Mouse (Mus musculus): ENCODE data around the gene Chit1.
A peak's percentile ranks its signal among the peaks of the same experiment; 100 is the strongest.

Chit1 gene

DNA sequence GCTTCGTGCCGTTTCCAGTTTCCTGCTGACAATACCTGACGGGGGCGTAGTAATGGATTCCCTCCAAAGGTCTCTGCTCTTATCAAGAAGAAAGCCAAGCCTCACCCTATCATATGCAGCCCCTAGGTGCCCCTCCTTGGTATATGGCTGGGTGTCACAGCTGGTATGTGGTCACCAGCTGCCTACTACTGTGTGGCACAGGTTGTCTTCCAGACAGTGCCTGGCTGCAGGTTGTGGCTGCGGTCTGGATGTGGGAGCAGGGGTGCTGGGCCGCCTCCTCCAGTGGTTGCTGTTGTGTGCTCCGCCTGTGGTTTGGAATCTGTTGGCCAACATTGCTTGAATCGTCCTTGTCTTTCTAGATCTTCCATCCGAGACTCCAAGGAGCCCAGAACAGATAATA is 39.7 kb downstream of the Chit1 start:
- DNase-seq, result no peak

DNA sequence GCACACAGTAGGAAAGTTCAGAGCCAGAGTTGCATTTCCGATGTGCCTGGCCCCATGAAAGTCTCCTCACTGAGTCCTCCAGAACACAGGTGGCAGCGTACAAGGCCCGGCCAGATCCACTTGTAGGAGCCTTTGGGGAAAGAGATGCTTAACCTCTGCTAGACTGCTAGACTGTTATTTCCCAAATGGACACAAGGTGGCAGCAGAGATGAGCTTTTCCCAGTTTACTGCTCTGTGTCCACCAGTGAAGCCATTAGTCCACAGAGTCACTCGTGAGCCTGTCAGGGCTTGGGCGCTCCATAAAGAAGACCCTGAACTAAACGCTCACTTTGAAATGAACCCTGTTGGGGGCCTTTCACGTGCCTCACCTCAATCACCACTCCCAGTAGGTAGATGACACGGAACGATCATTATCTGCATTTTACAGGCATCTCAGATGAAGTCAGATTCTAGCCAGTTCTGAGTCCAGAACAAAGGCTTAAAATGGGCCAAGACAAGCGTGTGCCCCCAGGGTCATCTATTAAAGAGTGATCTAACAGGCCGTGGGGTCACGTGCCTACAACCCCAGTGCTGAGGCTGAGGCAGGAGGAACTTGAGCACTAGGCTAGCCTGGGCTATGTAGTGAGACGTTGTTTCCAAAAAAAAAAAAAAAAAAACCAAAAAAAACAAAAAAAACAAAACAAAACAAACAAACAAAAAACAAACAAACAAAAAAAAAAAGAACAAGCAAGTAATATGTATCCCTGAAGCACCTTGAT is 40.8 kb downstream of the Chit1 start:
- peak; percentile 86 for DNase-seq

DNA sequence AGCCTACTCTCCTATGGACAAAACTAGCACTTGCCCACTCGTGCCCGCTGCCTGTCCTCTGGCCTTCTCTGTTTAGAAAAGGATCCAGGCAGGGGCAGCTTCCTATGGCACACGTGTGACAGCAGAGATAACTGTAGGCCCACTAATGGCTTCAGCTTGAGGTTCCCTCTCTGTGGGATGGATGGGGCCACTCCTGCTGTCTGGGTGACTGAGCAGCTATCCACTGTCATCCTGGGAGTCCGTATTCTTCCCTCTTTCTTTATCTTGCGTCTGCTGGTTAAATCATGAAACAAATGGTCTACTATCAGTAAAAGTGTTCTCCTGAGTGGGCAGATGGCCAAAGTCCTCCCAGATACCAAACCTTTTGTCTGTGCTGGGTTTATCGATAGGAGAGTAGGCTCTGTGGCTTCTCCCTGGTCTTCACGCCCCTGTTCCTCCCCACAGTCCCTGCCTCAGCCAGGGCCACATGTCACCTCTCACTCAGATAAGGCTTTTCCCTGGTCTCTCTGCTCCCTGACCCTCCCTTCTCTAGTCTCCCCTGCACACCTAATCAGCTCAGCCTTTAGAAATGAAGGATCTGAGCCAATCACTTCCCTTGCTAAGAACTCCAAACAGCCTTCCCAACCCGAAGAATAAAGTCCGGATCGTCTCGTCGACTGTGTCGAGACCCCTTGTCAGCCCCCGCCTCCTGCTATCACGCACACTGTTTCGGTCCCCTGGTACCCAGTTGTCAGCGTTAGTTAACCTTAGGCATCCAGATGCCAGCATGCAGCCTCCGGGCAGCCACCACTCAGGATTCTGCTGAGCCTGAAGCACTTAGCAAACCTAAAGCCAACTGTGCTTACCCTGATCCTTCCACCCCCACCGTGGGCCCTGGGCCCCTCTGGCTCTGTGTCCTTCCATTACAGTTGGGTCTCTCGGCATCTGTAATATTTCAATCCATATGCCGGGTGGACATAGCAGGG is 41.9 kb downstream of the Chit1 start:
- no peak for DNase-seq

DNA sequence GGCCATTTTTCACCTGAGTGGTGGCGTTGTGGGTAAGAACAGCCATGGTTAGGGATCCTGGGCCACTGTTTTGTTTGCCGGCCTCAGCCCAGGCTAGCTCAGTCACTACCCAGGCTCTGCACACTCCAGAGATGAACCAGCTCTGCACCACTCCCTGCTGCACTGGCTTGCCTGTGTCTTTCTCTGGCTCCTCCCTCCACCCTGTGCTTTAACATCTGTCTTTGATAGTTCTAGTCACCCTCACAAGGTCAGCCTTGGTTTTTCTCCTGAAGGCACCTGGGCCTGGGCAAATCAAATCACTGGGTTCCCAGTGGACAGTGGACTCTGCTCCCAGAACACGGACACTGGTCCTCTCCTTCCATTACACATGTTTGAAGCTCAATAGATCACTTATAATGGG is 43.1 kb downstream of the Chit1 start:
- no peak for DNase-seq

DNA sequence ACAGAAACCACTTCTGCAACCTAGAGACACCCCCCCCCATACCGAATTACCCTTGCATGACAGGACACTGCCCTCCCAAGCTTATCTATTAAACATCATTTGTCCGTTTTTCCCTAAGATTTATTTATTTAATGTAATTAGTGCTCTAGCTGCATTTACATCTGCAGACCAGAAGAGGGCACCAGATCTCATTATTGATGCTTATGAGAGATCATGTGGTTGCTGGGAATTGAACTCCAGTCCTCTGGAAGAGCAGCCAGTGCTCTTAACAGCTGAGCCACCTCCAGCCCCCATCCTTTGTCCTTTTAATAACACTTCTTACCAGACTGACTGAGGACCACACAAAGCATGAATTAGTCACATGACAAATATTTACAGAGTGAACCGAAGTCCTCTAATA is 43.6 kb downstream of the Chit1 start:
- DNase-seq, result no peak

DNA sequence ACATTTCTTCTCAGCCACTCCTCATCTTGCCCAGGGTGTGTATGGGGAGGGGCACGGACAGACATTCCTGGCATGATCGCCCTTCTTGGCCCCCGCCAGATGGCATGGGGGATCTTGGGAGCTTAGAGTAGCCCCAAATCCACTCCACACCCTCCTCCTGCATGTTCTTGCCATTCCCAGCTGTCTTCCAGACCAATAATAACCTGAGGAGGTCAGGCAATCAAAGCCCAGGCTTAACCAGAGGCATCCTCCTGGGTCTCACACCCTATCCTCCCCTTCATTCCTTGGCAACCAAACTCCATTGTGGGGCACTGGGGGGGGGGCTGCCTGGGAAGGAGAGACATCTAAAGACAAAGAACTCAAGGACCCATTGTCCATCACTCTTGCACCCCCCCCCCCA is 49.4 kb downstream of the Chit1 start:
- no peak for DNase-seq

DNA sequence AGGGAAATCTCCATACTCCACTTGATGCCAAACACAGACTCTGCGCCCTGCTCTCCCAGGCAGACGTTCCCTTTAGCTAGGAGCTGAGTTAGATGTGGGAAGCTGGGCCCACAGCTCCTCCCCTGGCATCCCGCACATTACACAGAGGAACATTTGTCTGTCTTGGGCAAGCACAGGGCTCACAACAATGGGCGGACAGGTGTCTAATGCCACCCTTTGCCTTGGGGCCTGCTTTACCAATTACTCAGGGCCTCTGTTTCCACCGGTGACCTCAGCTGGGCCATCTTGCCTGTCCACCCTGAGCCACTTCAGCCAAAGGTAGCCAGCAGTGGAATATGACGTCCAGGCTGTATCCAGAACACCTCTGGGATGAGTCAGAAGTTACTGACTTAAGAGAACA is 50.4 kb downstream of the Chit1 start:
- DNase-seq, result no peak

DNA sequence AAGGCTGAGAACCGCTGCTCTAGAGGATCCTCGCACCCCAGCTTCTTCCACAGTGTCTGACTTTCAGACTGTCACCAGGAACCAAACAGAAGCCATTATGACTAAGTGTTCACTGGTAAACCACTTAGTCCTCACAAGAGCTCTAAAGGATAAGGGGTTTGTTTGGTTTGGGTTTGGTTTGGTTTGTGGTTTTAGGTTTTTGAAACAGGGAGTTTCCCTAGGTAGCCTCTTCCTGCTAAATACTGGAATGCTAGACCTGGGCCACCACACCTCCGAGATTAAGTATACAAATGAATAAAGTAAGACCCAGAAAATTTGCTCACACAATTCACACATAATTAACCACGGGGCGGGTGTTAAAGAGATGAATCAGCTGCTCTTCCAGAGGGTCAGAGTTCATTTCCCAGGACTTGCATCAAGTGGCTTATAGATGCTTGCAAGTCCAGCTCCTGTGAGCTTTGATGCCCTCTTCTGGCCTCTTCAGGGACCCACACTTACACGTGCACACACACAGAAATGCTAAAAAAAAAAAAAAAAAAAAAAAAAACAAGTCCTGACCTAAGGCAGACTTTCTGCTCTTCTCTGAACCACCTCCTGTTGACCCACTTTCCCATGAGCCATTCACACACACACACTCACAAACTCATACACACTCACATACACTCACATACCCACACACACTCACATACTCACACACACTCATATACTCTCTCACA is 51.6 kb downstream of the Chit1 start:
- no peak for DNase-seq

DNA sequence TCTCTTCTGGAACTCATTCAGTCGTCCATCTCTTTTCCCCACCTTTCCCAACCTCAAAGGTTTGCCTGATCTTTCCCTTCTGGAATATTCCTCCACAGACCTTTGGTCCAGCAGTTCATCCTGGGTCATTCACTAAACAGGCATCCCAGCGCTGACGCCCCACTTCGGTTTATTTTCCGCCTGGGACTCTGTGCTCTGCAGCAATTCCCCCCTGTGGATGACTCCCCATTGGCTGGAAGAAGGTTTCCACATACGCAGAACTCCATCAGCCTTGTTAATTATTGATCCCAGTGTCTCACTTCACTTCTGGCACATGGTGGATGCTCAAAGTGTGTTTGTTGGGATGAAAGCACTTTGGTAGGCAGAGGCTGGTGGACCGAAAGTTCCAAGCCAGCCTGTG is 52.4 kb downstream of the Chit1 start:
- no peak for DNase-seq

DNA sequence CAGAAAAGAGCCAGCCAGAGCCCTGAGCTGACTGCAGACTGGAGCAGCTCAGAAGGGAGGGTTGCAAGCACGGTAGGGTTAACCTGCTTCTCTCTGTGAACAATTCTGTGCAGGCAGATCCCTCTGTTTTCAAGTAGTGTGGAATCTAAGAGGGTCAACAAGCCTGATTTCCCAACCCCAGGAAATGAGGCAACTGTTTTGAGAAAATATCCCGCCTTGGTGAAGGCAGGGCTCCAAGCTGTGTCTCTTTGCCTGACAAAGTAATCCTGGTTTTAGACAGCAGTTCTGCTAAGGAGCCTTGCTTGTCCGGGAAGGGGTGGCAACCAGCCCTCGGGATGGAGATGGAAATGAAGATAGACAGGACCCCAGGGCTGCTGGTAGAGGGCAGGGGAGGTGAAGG is 53.4 kb downstream of the Chit1 start:
- DNase-seq, result no peak

DNA sequence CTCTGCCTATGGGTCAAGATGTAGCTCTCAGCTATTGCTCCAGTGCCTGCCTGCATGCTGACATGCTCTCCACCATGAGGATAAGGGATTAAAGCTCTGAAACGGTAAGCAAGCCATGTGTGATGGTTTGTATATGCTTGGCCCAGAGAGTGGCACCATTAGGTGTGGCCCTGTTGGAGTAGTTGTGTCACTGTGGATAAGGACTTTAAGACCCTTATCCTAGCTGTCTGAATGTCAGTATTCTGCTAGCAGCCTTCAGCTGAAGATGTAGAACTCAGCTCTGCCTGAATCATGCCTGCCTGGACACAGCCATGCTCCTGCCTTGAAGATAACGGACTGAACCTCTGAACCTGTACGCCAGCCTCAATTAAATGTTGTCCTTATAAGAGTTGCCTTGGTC is 55.5 kb downstream of the Chit1 start:
- DNase-seq, result no peak

DNA sequence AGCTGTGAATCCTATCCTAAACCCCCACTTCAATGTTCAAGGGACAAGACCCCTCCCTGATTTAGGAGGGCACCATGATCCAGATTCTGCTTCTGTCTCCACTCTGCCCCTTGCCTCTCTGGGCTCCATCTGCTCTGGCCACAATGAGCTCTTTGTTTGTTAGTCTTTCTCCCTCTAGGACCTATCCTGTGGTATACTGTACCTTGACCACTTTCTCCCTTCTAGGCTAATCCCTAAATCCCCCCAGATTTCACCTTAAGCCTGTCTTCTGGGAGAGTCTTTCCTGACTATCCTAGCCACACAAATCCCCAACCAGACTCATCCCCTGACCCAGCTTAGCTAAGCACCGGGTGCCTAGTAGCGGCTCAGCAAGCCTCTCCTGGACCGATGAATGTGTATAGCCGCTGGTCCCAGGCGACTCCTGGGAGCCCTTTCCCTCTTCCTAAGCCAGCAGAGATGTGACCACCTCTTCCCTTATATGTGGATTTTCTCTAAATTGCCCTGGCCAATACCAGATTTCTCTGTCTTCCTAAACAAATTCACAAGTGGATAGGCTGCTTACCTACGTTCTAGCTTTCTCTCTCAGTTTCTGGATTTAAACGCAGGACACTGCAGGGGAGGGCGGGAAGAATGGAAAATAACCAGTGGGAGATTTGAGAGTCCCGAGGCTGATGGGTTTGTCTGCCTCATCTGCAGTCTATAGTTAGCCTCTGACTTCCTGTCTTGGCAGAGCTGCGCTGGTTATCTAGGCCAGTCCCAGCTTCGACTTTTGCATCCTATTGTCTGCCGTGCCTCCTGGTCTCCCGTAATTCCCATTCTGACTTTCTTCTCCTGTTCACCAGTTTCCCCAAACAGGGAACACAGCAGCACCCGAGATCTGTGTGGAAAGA is 56.6 kb downstream of the Chit1 start:
- DNase-seq, result no peak

DNA sequence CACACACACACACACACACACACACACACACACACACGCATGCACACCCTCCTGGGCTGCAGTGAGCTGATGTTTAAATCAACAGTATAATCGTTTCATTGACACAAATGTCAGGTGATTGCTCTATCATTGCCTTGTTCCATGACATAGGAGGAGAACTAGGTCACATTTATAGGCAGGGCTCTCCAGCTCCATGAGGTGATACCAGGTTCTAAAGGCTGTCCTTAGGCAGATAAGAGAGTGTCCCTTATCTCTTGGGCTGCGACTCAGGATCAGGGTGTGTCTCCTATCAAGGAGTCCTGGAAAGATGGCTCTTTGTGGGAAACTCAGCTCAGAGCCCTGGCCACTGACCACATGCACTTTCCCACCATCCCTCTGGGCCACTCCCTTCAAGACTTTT is 57.5 kb downstream of the Chit1 start:
- DNase-seq, result no peak

DNA sequence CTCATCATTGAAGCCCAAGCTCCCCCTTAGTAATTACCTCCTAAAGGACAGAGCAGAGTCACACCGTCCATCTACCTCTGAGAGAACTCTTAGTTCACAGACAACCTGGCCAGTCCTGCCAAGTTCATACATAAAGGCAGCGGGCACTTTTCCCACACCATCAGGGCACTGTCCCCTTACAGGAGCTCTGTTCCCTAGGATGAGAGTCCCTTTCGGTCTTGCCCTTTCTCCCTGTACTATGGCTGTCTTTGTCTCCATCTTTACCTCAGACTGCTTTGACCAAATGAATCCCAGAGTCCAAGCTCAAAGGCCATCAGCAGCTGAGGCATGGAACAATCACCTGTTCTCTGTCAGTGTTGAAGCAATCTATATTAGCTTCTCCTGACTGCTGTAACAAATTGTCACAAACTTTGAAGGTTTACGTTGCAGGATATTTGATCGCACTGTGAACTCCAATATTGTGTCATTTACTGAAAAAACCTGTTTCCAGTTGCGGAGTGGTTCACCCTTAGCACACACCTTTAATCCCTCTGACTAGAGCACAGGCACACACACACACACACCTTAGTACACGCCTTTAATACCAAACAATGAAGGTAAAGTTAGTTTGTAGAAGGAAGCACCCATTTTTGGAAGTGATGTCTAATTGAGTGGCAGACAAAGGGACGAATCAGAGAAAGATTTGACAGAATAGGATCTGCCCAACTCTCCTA is 58.1 kb downstream of the Chit1 start:
- DNase-seq, result no peak

DNA sequence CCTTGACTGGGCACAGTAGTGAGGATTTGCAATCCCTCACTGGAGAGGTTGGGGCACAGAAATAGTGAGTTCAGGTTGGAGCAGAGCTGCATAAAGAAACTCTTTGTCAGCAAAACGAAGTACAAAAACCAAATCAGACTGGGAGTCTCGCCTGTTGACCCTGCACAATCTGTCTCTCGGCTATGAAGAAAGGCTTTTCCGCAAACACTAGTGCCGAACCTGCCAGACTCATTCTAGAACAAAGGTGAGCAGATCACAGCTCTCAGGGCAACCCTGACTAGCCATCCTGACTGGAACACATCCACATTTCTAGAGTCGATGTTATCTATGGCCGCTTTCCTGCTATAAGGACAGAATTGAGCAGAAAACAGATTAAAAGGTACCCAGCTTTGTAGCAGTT is 62.0 kb downstream of the Chit1 start:
- DNase-seq, result no peak

DNA sequence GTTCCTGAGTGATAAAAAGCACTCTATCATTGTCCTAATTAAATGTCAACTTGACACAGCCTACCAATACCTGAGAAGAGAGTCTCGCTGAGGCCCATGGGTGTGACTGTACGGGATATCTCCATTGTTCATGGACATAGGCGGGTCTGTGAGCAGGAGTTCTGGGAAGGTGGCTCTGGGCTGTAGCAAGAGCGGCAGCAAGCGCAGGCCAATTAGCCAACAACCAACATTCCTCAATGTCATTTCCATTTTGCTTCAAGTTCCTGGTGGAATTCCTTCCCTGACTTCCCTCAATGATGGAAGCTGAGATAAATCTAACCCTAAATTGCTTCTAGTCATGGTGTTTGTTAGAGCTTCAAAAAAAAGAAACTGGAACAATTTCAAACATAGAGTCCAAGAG is 66.9 kb downstream of the Chit1 start:
- no peak for DNase-seq

DNA sequence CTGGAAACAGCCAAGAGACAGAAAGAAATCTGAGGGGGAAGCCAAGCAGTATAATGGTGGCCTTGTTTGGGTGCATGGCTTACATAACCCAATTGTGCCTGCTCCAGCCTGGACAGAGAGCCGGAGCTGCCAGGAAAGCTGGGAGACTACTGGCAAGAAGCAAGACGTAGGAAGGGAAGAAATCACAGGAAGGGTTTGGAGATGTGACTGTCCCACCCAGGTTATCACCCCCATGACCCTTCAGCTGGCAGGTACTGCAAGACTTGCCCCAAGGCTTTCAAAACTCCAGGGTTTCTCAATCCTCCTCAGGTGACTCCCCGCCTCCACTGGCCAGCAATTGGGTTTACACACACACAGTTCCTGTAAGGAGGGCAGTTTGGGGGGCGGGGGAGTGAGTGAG is 71.0 kb downstream of the Chit1 start, which contains the start of gene Chil1:
Gene Chil1 (plus strand): TSS at position 152 of the 400 bp plus-strand sequence.
- DNase-seq, result no peak

DNA sequence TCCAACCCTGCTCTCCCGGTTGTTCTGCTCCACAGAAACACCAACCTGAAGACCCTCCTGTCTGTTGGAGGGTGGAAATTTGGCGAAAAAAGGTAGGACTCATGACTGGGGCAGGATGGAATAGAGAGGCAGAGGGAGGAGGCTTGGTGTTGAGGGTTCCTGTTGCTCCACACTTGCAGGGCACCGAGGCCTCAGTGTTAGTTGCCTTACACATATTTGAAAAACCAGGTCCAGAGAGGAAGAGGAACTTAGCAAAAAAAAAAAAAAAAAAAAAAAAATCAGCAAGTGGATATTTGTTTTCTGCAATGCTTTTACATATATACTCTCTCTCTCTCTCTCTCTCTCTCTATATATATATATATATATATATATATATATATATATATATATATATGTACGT is 73.0 kb downstream of the Chit1 start:
- no peak for DNase-seq

DNA sequence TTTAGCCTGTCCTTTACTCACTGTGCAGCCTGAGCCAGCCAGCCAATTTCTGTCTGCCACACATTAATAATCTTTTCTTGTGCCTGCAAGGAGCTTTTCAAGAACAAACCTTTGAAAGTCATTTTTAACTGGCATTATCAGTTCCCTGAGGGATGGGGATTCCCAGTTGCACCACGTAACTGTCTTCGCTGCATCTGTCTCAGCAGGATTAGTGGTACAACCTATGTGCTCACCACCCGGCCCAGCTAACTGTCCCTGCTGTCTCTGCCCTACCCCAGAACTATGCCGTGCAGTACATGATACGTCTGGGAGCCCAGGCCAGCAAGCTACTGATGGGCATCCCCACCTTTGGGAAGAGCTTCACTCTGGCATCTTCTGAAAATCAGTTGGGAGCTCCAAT is 77.2 kb downstream of the Chit1 start:
- no peak for DNase-seq

DNA sequence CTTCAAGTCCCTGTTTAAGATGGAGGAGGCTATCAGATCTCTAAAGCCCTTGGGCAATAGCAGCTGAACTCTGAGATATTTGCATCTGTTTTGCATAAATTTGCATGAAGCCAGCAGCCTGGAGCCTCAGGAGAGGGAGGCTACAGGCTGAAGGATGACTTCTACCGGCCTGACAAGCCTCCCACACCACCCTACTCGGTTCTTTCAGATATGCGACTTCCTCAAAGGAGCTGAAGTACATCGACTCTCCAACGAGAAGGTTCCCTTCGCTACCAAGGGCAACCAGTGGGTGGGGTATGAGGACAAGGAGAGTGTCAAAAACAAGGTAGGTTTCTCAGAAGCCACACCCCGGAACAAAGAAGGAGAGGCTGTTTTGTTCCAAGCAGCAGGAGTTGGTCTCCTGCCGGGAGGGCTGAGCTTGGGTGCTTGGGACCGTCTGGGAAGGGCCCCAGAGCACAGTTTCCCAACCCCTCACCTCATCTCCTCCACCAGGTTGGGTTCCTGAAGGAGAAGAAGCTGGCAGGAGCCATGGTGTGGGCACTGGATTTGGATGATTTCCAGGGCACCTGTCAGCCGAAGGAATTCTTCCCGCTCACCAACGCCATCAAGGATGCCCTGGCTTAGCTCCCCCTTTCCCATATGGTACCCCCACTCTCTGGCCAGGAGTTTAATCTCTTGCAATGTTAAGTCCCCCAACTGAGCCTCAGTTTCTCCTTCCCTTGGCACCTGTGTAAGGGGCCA is 78.1 kb downstream of the Chit1 start:
- DNase-seq, result no peak

DNA sequence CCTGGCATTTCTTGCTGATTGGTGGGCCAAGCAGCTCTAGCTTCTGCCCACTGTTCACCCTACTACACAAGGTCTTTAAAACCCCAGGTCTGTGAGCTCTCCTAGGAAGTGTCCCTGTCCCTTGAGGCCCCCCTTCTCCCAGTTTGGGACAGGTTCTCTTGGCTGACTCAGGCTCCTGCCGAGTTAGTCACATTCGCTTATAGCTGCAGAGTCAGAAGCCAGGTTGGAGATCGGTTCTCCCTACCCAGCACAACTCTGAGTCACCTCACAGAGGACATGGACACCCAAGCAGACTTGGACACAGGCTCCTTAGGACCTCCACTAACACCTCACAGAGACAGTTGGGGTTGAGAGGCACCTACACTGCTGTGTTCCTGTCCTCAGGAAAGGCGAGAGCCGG is 80.2 kb downstream of the Chit1 start:
- no peak for DNase-seq

Measured in kidney, postnatal 10 days (tissue).